Mouse (Mus musculus): Measurements from ENCODE around the gene Dcaf17.
A peak's percentile ranks its signal among the peaks of the same experiment; 100 is the strongest.

Dcaf17 gene

GRCm38 (mm10) chr2:71055300-71056114, at the start of gene Dcaf17, which contains the start of gene Mettl8:
Dcaf17 (plus strand) TSS chr2:71055328.
Mettl8 (minus strand) TSS chr2:71055583.
- peak; percentile 93 to 95 for DNase-seq (ENCODE audit: low spot score in 2 of 2)

DNA sequence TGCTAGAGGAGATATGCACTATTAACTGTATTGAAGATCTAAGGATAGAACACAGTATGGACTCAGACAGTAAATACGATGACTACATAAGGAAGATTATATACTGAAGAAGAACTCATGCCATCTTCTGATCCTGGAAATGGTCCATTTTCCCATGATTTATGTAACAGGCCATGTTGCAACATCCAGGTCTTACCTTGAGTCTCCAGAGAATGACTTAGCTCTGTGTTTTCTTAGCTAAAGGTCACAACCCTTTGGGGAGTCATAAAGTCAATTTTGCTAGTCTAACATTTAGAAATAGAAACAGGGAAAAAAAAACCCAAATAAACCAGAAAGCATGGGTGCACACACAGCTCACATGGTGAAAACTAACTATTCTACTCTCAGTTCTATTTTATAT, 43.3 kb upstream of the Dcaf17 start:
- no peak for DNase-seq (ENCODE audit: low spot score in 2 of 2)

DNA sequence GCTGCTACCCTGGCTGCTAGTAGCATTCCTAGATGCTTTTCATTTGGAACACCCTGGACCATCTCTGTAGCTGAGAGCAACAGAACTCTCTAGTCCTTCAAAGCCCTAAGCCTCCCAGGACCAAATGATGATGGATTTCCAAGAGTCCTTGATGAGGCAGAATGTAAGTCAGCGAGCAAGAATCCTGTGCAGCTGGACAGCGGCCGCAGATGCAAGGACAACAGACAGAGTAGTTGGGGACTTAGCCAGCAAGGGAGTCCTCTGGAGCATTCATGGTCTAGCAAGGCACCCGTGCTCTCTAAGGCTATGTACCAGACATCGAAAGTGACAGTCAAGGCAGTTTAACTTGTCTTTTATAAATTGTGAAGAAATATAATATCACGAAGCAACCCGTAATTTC, 41.6 kb upstream of the Dcaf17 start:
- no peak for DNase-seq (ENCODE audit: low spot score in 2 of 2)

DNA sequence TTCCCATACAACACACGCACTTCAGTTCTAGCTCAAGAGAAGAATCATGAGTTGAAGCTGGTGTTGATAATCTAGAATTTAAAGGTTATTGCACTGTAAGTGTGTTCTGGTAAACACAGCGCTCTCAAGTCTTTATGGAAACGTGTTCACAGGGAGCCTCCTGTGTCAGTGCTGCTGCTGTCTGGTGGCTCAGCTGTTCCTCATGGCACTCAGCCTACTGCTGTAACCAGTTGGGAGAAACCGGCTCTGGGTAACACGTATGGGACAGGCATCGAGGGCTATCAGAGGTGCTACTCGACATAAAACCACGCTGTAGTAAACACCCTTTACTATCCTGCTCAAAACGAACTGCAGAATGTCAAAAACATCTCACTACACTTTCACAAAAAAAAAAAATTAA, 35.9 kb upstream of the Dcaf17 start:
- DNase-seq (ENCODE audit: low spot score in 2 of 2): peak in 1 of 2 experiments; percentile 55

- no peak for DNase-seq (ENCODE audit: low spot score in 2 of 2)
Observed at GRCm38 (mm10) chr2:71019704-71020375, 35.3 kb upstream of the Dcaf17 start.

DNA sequence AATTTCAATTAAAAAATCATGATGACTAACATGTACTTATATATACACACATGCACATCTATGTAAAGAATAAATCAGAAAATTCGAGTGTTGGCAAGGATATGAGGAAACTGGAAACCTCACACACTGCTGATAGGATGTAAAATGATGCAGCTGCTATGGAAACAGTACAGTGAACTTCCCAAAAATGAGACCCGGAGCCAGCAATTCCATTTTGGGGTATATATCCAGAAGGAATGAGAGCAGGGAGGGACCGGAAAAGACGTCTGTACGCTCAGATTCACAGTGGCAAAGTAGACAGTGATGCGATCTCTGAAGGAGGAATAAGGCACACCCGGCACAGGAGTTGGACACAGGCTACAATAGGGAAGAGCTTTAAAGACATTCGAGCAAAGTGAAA, 34.5 kb upstream of the Dcaf17 start:
- peak; percentile 65 to 83 for DNase-seq (ENCODE audit: low spot score in 2 of 2)

- DNase-seq (ENCODE audit: low spot score in 2 of 2): no peak
Observed at GRCm38 (mm10) chr2:71022991-71023390, 32.1 kb upstream of the Dcaf17 start.

- no peak for DNase-seq (ENCODE audit: low spot score in 2 of 2)
Observed at GRCm38 (mm10) chr2:71023986-71024385, 31.1 kb upstream of the Dcaf17 start.

DNA sequence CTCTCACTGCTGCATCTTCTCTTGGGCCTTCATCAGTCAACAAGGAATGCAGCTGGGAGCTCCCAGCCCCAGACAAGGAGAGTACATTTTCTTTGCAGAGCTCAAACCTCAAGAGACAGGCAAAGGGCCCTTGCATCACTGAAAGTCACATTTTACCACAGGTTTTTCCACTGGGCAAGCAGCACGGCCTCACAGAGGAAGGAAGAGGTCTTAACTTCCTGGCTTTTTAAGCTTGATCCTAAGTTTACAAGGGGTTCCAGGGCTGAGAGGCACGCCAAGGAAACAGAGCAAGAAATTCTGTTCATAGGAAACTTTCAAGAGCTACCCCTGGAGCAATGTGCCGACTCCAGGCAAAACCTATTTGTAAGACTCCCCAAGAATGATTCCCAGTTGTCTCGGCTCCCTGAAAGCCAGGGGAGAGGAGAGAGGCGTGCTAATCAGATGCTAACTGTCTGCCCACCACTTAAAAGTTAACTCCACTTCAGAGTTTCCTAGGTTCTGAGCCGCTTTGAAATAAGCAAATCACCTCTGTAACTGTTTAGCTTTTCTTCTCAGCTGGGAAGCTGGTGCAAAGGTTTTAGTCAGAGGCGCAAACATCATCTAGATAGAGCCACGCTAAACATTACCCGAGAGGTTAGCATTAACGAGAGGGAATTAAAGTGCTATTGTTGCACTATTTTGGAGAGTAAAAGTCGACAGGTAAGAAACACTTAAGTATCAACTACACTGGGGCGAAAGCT, 29.4 kb upstream of the Dcaf17 start:
- DNase-seq (ENCODE audit: low spot score in 2 of 2): no peak

GRCm38 (mm10) chr2:71026787-71027186, 28.3 kb upstream of the Dcaf17 start:
- no peak for DNase-seq (ENCODE audit: low spot score in 2 of 2)

DNA sequence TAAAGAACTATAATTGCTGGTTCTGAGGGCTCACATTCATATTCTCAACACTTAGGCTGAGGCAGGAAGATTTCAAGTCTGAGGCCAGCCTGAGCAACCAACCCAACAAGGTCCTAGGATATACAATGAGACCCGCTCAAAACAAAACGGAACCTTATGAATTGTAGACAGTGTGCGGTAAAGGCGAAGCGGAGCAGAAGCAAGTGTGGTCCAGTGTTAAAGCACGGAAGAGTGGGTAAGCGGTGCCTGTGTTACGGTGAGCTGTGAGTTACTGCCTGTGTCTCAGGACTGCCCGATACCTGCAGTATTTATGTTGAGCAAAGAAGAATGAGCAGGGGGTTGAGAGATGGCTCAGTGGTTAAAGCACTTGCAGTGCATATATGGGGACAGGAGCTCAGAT, 27.5 kb upstream of the Dcaf17 start:
- DNase-seq (ENCODE audit: low spot score in 2 of 2): no peak

- no peak for DNase-seq (ENCODE audit: low spot score in 2 of 2)
Observed at GRCm38 (mm10) chr2:71030663-71031062, 24.5 kb upstream of the Dcaf17 start.

- DNase-seq (ENCODE audit: low spot score in 2 of 2): no peak
Observed at GRCm38 (mm10) chr2:71031973-71032794, 22.9 kb upstream of the Dcaf17 start.

- no peak for DNase-seq (ENCODE audit: low spot score in 2 of 2)
Observed at GRCm38 (mm10) chr2:71033014-71033413, 22.1 kb upstream of the Dcaf17 start.

- DNase-seq (ENCODE audit: low spot score in 2 of 2): no peak
Observed at GRCm38 (mm10) chr2:71033987-71034386, 21.1 kb upstream of the Dcaf17 start.

GRCm38 (mm10) chr2:71037447-71037846, 17.7 kb upstream of the Dcaf17 start:
- DNase-seq (ENCODE audit: low spot score in 2 of 2): no peak

GRCm38 (mm10) chr2:71039522-71040121, 15.5 kb upstream of the Dcaf17 start:
- peak; percentile 88 to 91 for DNase-seq (ENCODE audit: low spot score in 2 of 2)

GRCm38 (mm10) chr2:71046151-71046550, 9.0 kb upstream of the Dcaf17 start:
- DNase-seq (ENCODE audit: low spot score in 2 of 2): no peak

DNA sequence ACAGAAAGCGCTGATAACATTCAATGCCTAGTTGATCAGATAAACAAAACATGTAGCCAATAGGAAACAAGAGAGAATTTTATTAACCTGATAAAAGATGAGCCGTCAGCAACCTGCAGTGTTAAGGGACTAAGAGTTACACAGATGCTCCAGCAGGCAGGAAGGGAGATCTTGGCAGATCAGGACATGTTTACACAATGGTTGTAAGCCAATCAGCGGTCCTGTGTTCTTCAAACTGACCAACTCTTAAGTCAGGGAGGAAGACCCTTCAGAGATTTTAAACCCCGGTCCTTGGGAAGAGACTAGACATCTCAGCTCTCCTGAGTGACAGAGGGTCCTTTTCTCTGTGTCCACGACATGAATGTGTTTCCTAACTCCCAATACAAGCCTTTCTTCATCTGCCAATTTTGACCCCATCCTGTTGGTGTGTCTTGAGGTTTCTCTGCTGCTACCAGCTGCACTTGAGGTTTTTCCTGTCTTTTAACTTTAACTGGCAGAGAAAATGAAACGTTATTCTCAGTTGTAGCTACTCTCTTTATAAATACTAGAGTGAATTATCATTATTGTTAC, 8.3 kb upstream of the Dcaf17 start:
- DNase-seq (ENCODE audit: low spot score in 2 of 2): no peak

- DNase-seq (ENCODE audit: low spot score in 2 of 2): no peak
Observed at GRCm38 (mm10) chr2:71048896-71049295, 6.2 kb upstream of the Dcaf17 start.

GRCm38 (mm10) chr2:71050511-71050910, 4.6 kb upstream of the Dcaf17 start:
- no peak for DNase-seq (ENCODE audit: low spot score in 2 of 2)

Measured in right cerebral cortex, postnatal 10 days (tissue).